ENCODE assay signal across 31 mouse cellular contexts in the genomic region with DNA sequence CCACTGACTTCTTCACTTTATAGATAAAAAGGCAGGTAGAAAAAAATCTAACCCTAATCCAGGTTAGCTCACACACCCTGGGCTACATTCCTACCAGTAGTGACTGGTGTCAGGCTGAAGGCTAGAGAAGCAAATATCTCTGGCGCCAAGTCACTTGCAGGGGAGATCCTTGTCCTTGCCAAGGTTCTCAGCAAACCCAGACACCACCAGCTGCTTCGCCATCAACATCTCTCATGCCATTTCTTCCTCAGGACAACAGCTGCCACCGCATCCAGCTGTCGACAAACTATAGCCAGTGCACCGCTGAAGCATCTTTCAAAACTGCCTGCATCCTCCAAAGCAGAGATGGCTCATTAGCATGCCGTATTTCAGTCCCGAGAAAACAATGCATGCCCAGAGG.
"Had no signal": no experiment of that assay in that cellular context is flagged by ENCODE, and none has a peak within 500 bp of the region (broad histone marks: within the 10 kb centered on the region; RNA-seq: fewer than 3 reads in every experiment).

No protein-coding gene starts in this region.

- H3K4me2 ChIP-seq: limb, embryonic 12.5 days; limb, embryonic 13.5 days; limb, embryonic 15.5 days; liver, embryonic 11.5 days; liver, embryonic 12.5 days; liver, embryonic 13.5 days; liver, embryonic 15.5 days; lung, embryonic 14.5 days; lung, embryonic 15.5 days; midbrain, embryonic 11.5 days; midbrain, embryonic 12.5 days; midbrain, embryonic 13.5 days; neural tube, embryonic 12.5 days; neural tube, embryonic 13.5 days had no signal

- H3K9ac ChIP-seq: limb, embryonic 12.5 days; limb, embryonic 13.5 days; limb, embryonic 15.5 days; liver, embryonic 12.5 days; liver, embryonic 13.5 days; liver, embryonic 14.5 days; liver, embryonic 15.5 days; liver, postnatal 0 days; lung, embryonic 14.5 days; lung, embryonic 15.5 days; midbrain, embryonic 12.5 days; midbrain, embryonic 13.5 days; neural tube, embryonic 12.5 days; neural tube, embryonic 13.5 days had no signal

- H3K36me3 ChIP-seq: limb, embryonic 15.5 days; liver, embryonic 12.5 days; liver, embryonic 13.5 days; liver, embryonic 15.5 days; lung, embryonic 15.5 days; midbrain, embryonic 12.5 days; midbrain, embryonic 13.5 days; neural tube, embryonic 12.5 days; neural tube, embryonic 13.5 days had no signal

- H3K4me3 ChIP-seq: limb, embryonic 10.5 days; limb, embryonic 12.5 days; limb, embryonic 13.5 days; limb, embryonic 15.5 days; liver, embryonic 12.5 days; liver, embryonic 13.5 days; liver, embryonic 15.5 days; lung, embryonic 15.5 days; megakaryocyte, embryonic 14.5 days; midbrain, embryonic 10.5 days; midbrain, embryonic 12.5 days; midbrain, embryonic 13.5 days; myocyte; neural tube, embryonic 12.5 days; neural tube, embryonic 13.5 days had no signal

- H3K9me3 ChIP-seq: limb, embryonic 10.5 days; limb, embryonic 12.5 days; limb, embryonic 13.5 days; limb, embryonic 15.5 days; liver, embryonic 12.5 days; liver, embryonic 13.5 days; liver, embryonic 15.5 days; lung, embryonic 15.5 days; midbrain, embryonic 10.5 days; midbrain, embryonic 12.5 days; midbrain, embryonic 13.5 days; neural tube, embryonic 12.5 days; neural tube, embryonic 13.5 days had no signal

- H3K4me1 ChIP-seq: liver, embryonic 12.5 days; liver, embryonic 13.5 days; liver, embryonic 15.5 days; megakaryocyte, embryonic 14.5 days had no signal

- H3K27me3 ChIP-seq: limb, embryonic 12.5 days; limb, embryonic 13.5 days; limb, embryonic 15.5 days; liver, embryonic 12.5 days; liver, embryonic 13.5 days; liver, embryonic 15.5 days; megakaryocyte, embryonic 14.5 days; midbrain, embryonic 12.5 days; midbrain, embryonic 13.5 days; neural tube, embryonic 12.5 days; neural tube, embryonic 13.5 days had no signal

- DNase-seq: liver; liver, embryonic 13.5 days; liver, postnatal 0 days; lung, adult 18-20 months; lung, adult 2 months; lung, embryonic 14.5 days; lung, postnatal 10 days; lung, postnatal 14 days; lung, postnatal 36 days; lung, postnatal 4 days; midbrain, embryonic 14.5 days had no signal

- H3K27ac ChIP-seq: limb, embryonic 10.5 days; limb, embryonic 12.5 days; limb, embryonic 13.5 days; limb, embryonic 15.5 days; liver, embryonic 12.5 days; liver, embryonic 13.5 days; liver, embryonic 14.5 days; liver, embryonic 15.5 days; lung, embryonic 15.5 days; macrophage; midbrain, embryonic 10.5 days; midbrain, embryonic 12.5 days; midbrain, embryonic 13.5 days; neural tube, embryonic 12.5 days; neural tube, embryonic 13.5 days had no signal

- ATAC-seq: liver, embryonic 12.5 days; liver, postnatal 0 days; lung, postnatal 0 days; midbrain, embryonic 13.5 days; midbrain, embryonic 16.5 days had no signal
